Mouse (Mus musculus) heart, embryonic 13.5 days (tissue): Measurements from ENCODE around the gene Tinagl1. TPM values are rescaled to one million over a fixed set of nuclear protein-coding genes. Genes with fewer than 3 reads are reported as not detected.

ENCODE experiments used
- ATAC-seq: fragments of 200-750 bp; cut with Nextera tagmentation; 2 replicates; pipeline ENCODE4 v1.8.0; 2017; ENCODE audit warnings: moderate TSS enrichment; ENCODE audit not compliant: insufficient number of reproducible peaks, low FRiP score, low TSS enrichment; ENCODE audit errors: extremely low read depth
- H3K27ac ChIP-seq: fragments of 300-500 bp; sonication (generic); replicated peaks from 2 replicates; pipeline ENCODE4 v1.5.1; 2015; ENCODE audit warnings: moderate library complexity, mild to moderate bottlenecking, inconsistent platforms
- H3K27me3 ChIP-seq: fragments of 300-500 bp; sonication (generic); replicated peaks from 2 replicates; pipeline ENCODE4 v1.6.1; 2015; ENCODE audit warnings: mild to moderate bottlenecking, inconsistent platforms
- H3K36me3 ChIP-seq: fragments of 300-500 bp; sonication (generic); 2 replicates; pipeline ENCODE4 v1.6.1; 2015; ENCODE audit warnings: mild to moderate bottlenecking, inconsistent platforms
- H3K4me1 ChIP-seq: fragments of 300-500 bp; sonication (generic); 2 replicates; pipeline ENCODE4 v1.6.1; 2015; ENCODE audit warnings: inconsistent platforms
- H3K4me2 ChIP-seq: fragments of 300-500 bp; sonication (generic); 2 replicates; pipeline ENCODE4 v1.6.1; 2015; ENCODE audit warnings: inconsistent platforms, mild to moderate bottlenecking, moderate library complexity
- H3K4me3 ChIP-seq: fragments of 300-500 bp; sonication (generic); 2 replicates; pipeline ENCODE4 v1.5.1; 2015; ENCODE audit warnings: moderate library complexity, mild to moderate bottlenecking, inconsistent platforms
- H3K9ac ChIP-seq: fragments of 300-500 bp; sonication (generic); 2 replicates; pipeline ENCODE4 v1.6.1; 2015; ENCODE audit warnings: inconsistent platforms, mild to moderate bottlenecking, moderate library complexity
- H3K9me3 ChIP-seq: fragments of 300-500 bp; sonication (generic); 2 replicates; pipeline ENCODE4 v1.6.1; 2016; ENCODE audit warnings: inconsistent platforms
- WGBS: fragments of 180-500 bp; shearing (Covaris S2); methylation state at CpG from one replicate; pipeline ENCODE4 v1.1.7; 2015; ENCODE audit warnings: mixed read lengths; 5-methylcytosine and 5-hydroxymethylcytosine counted together
- polyA plus RNA-seq: library from polyadenylated mRNA; unstranded; fragments of >200 nt; fragmentation: Nextera tagmentation; extraction: Ambion mirVana; gene quantifications from 2 replicates; pipeline ENCODE4 v1.2.1, GENCODE M21; 2015

Gene Tinagl1
- polyA plus RNA-seq, 1 experiment from 2014 or later = 47.4 TPM

GRCm38 (mm10) chr4:130195924-130196323 is 21.0 kb upstream of the Tinagl1 start:
- no peak overlapping the region for H3K4me3 ChIP-seq
- no peak overlapping the region for H3K4me2 ChIP-seq
- H3K9ac ChIP-seq = no peak overlapping the region
- H3K4me1 ChIP-seq = peaks cover 4% of the 10 kb centered on the region; the same call in 1 of the 2 replicates
- no peaks in the 10 kb centered on the region for H3K9me3 ChIP-seq
- no peak overlapping the region for H3K27ac ChIP-seq
- no peaks in the 10 kb centered on the region for H3K36me3 ChIP-seq
- no peak for ATAC-seq
- WGBS = 61% methylated on average over 13 of the region's 13 CpGs
- peaks cover 63% of the 10 kb centered on the region for H3K27me3 ChIP-seq

- no peak for ATAC-seq
- H3K4me3 ChIP-seq = no peak overlapping the region
- no peak overlapping the region for H3K9ac ChIP-seq
- H3K9me3 ChIP-seq = no peaks in the 10 kb centered on the region
- WGBS = 57% methylated on average over 9 of the region's 9 CpGs
- no peak overlapping the region for H3K27ac ChIP-seq
- H3K27me3 ChIP-seq = peaks cover 43% of the 10 kb centered on the region
- no peaks in the 10 kb centered on the region for H3K4me1 ChIP-seq
- no peaks in the 10 kb centered on the region for H3K36me3 ChIP-seq
- no peak overlapping the region for H3K4me2 ChIP-seq
Observed at GRCm38 (mm10) chr4:130192266-130192665, 17.3 kb upstream of the Tinagl1 start.

GRCm38 (mm10) chr4:130189606-130190005 is 14.7 kb upstream of the Tinagl1 start:
- Histone ChIP-seq H3K9ac (no peak overlapping the region), H3K4me1 (0 out of 2 replicates have a peak, but pooled peaks cover 3% of the 10 kb centered on the region), H3K9me3 (no peaks in the 10 kb centered on the region), H3K27me3 (peaks cover 46% of the 10 kb centered on the region), H3K27ac (no peak overlapping the region), H3K4me2 (no peak overlapping the region), H3K4me3 (no peak overlapping the region), H3K36me3 (no peaks in the 10 kb centered on the region)
- no peak for ATAC-seq
- 59% methylated on average over 7 of the region's 7 CpGs for WGBS

- peaks cover 46% of the 10 kb centered on the region for H3K27me3 ChIP-seq
- H3K27ac ChIP-seq = no peak overlapping the region
- peak overlapping the region; percentile 54 for H3K4me2 ChIP-seq
- no peak overlapping the region for H3K9ac ChIP-seq
- 0 out of 2 replicates have a peak, but pooled peaks cover 3% of the 10 kb centered on the region for H3K4me1 ChIP-seq
- ATAC-seq = no peak
- H3K9me3 ChIP-seq = no peaks in the 10 kb centered on the region
- no peaks in the 10 kb centered on the region for H3K36me3 ChIP-seq
- peak overlapping the region; percentile 27 for H3K4me3 ChIP-seq
- 3% methylated on average over 13 of the region's 13 CpGs for WGBS
Observed at GRCm38 (mm10) chr4:130188806-130189297, 13.9 kb upstream of the Tinagl1 start.

- 56% methylated on average over 12 of the region's 12 CpGs for WGBS
- no peak overlapping the region for H3K27ac ChIP-seq
Observed at GRCm38 (mm10) chr4:130186891-130187290, 12.0 kb upstream of the Tinagl1 start.

GRCm38 (mm10) chr4:130186450-130186849 is 11.5 kb upstream of the Tinagl1 start:
- no peak overlapping the region for H3K4me3 ChIP-seq
- peaks cover 20% of the 10 kb centered on the region for H3K4me1 ChIP-seq
- 70% methylated on average over 9 of the region's 9 CpGs for WGBS
- peaks cover 40% of the 10 kb centered on the region for H3K27me3 ChIP-seq
- H3K27ac ChIP-seq = no peak overlapping the region
- H3K9me3 ChIP-seq = no peaks in the 10 kb centered on the region
- no peaks in the 10 kb centered on the region for H3K36me3 ChIP-seq
- no peak overlapping the region for H3K9ac ChIP-seq
- no peak overlapping the region for H3K4me2 ChIP-seq
- ATAC-seq = no peak

More at GRCm38 (mm10) chr4:130186891-130187290, 12.0 kb upstream of the Tinagl1 start:
- H3K9me3 ChIP-seq = no peaks in the 10 kb centered on the region
- peaks cover 44% of the 10 kb centered on the region for H3K27me3 ChIP-seq
- no peak overlapping the region for H3K4me3 ChIP-seq
- no peak for ATAC-seq
- H3K4me1 ChIP-seq = peaks cover 16% of the 10 kb centered on the region
- no peaks in the 10 kb centered on the region for H3K36me3 ChIP-seq
- no peak overlapping the region for H3K4me2 ChIP-seq
- no peak overlapping the region for H3K9ac ChIP-seq

GRCm38 (mm10) chr4:130183879-130184278 is 9.0 kb upstream of the Tinagl1 start:
- Histone ChIP-seq H3K9ac (no peak overlapping the region), H3K27ac (no peak overlapping the region), H3K36me3 (no peaks in the 10 kb centered on the region), H3K9me3 (no peaks in the 10 kb centered on the region), H3K4me1 (peaks cover 25% of the 10 kb centered on the region), H3K4me3 (no peak overlapping the region), H3K27me3 (peaks cover 34% of the 10 kb centered on the region), H3K4me2 (no peak overlapping the region)
- WGBS = 76% methylated on average over 5 of the region's 5 CpGs
- ATAC-seq = no peak

- no peaks in the 10 kb centered on the region for H3K9me3 ChIP-seq
- WGBS = 57% methylated on average over 13 of the region's 13 CpGs
- H3K4me1 ChIP-seq = peaks cover 25% of the 10 kb centered on the region
- H3K27me3 ChIP-seq = peaks cover 36% of the 10 kb centered on the region
- H3K9ac ChIP-seq = peak overlapping the region; percentile 15; the same call in 1 of the 2 replicates
- no peak overlapping the region for H3K4me3 ChIP-seq
- H3K36me3 ChIP-seq = no peaks in the 10 kb centered on the region
- no peak overlapping the region for H3K27ac ChIP-seq
- no peak for ATAC-seq
- H3K4me2 ChIP-seq = no peak overlapping the region
Observed at GRCm38 (mm10) chr4:130183023-130183422, 8.1 kb upstream of the Tinagl1 start.

- H3K27me3 ChIP-seq = peaks cover 31% of the 10 kb centered on the region
- WGBS = 15% methylated on average over 4 of the region's 4 CpGs
- H3K36me3 ChIP-seq = no peaks in the 10 kb centered on the region
- ATAC-seq = no peak
- H3K9ac ChIP-seq = no peak overlapping the region
- H3K4me2 ChIP-seq = no peak overlapping the region
- peaks cover 35% of the 10 kb centered on the region for H3K4me1 ChIP-seq
- no peak overlapping the region for H3K4me3 ChIP-seq
- H3K27ac ChIP-seq = peak overlapping the region; percentile 53; the same call in 1 of the 2 replicates
- no peaks in the 10 kb centered on the region for H3K9me3 ChIP-seq
Observed at GRCm38 (mm10) chr4:130181886-130182285, 7.0 kb upstream of the Tinagl1 start.

- H3K27ac ChIP-seq = 0 out of 2 replicates have a peak overlapping the region, but pooled peaks have one; percentile 53
- ATAC-seq = no peak
- WGBS = 81% methylated on average over 7 of the region's 7 CpGs
- H3K4me3 ChIP-seq = no peak overlapping the region
- H3K9ac ChIP-seq = no peak overlapping the region
- H3K4me2 ChIP-seq = no peak overlapping the region
- H3K36me3 ChIP-seq = no peaks in the 10 kb centered on the region
- H3K9me3 ChIP-seq = no peaks in the 10 kb centered on the region
- H3K4me1 ChIP-seq = peaks cover 40% of the 10 kb centered on the region
- H3K27me3 ChIP-seq = peaks cover 25% of the 10 kb centered on the region
Observed at GRCm38 (mm10) chr4:130180909-130181602, 6.1 kb upstream of the Tinagl1 start.

- WGBS = 79% methylated on average over 3 of the region's 3 CpGs
- Histone ChIP-seq H3K36me3 (no peaks in the 10 kb centered on the region), H3K4me2 (no peak overlapping the region), H3K9ac (no peak overlapping the region), H3K4me1 (peaks cover 52% of the 10 kb centered on the region), H3K27me3 (peaks cover 15% of the 10 kb centered on the region), H3K4me3 (no peak overlapping the region), H3K27ac (no peak overlapping the region), H3K9me3 (no peaks in the 10 kb centered on the region)
- no peak for ATAC-seq
Observed at GRCm38 (mm10) chr4:130179876-130180275, 5.0 kb upstream of the Tinagl1 start.

GRCm38 (mm10) chr4:130177536-130177935 is 2.6 kb upstream of the Tinagl1 start:
- Histone ChIP-seq H3K36me3 (no peaks in the 10 kb centered on the region), H3K4me1 (peaks cover 69% of the 10 kb centered on the region), H3K4me2 (no peak overlapping the region), H3K27me3 (peaks cover 8% of the 10 kb centered on the region; the same call in 1 of the 2 replicates), H3K9ac (peak overlapping the region; percentile 45; the same call in 1 of the 2 replicates), H3K4me3 (no peak overlapping the region), H3K27ac (peak overlapping the region; percentile 55), H3K9me3 (no peaks in the 10 kb centered on the region)
- no peak for ATAC-seq
- 46% methylated on average over 7 of the region's 7 CpGs for WGBS
